Mouse (Mus musculus) embryonic facial prominence, embryonic 13.5 days (tissue): Measurements from ENCODE around the gene Fam178b. TPM values are rescaled to one million over a fixed set of nuclear protein-coding genes. Genes with fewer than 3 reads are reported as not detected.

ENCODE experiments used
- ATAC-seq: fragments of 200-750 bp; cut with Nextera tagmentation; 2 replicates; pipeline ENCODE4 v1.8.0; 2017; ENCODE audit warnings: low read depth; ENCODE audit not compliant: insufficient number of reproducible peaks, insufficient read depth, low FRiP score, low TSS enrichment
- H3K27ac ChIP-seq: fragments of 300-500 bp; sonication (generic); 2 replicates; pipeline ENCODE4 v1.5.1; 2015; ENCODE audit warnings: moderate library complexity, mild to moderate bottlenecking, inconsistent platforms
- H3K27me3 ChIP-seq: fragments of 300-500 bp; sonication (generic); 2 replicates; pipeline ENCODE4 v1.6.1; 2015; ENCODE audit warnings: mild to moderate bottlenecking, inconsistent platforms
- H3K36me3 ChIP-seq: fragments of 300-500 bp; sonication (generic); 2 replicates; pipeline ENCODE4 v1.6.1; 2015; ENCODE audit warnings: mild to moderate bottlenecking, inconsistent platforms
- H3K4me1 ChIP-seq: fragments of 300-500 bp; sonication (generic); 2 replicates; pipeline ENCODE4 v1.6.1; 2015; ENCODE audit warnings: inconsistent platforms
- H3K4me2 ChIP-seq: fragments of 300-500 bp; sonication (generic); 2 replicates; pipeline ENCODE4 v1.6.1; 2015; ENCODE audit warnings: moderate library complexity, mild to moderate bottlenecking, inconsistent platforms
- H3K4me3 ChIP-seq: fragments of 300-500 bp; sonication (generic); 2 replicates; pipeline ENCODE4 v1.5.1; 2015; ENCODE audit warnings: mild to moderate bottlenecking, inconsistent platforms
- H3K9ac ChIP-seq: fragments of 300-500 bp; sonication (generic); 2 replicates; pipeline ENCODE4 v1.6.1; 2015; ENCODE audit warnings: mild to moderate bottlenecking, inconsistent platforms
- H3K9me3 ChIP-seq: fragments of 300-500 bp; sonication (generic); 2 replicates; pipeline ENCODE4 v1.6.1; 2016; ENCODE audit warnings: inconsistent platforms
- WGBS: fragments of 180-500 bp; shearing (Covaris S2); methylation state at CpG from one replicate; pipeline ENCODE4 v1.1.7; 2015; ENCODE audit warnings: mixed read lengths; 5-methylcytosine and 5-hydroxymethylcytosine counted together
- polyA plus RNA-seq: library from polyadenylated mRNA; unstranded; fragments of >200 nt; fragmentation: Nextera tagmentation; extraction: Ambion mirVana; gene quantifications from 2 replicates; pipeline ENCODE4 v1.2.1, GENCODE M21; 2015

Gene Fam178b
- polyA plus RNA-seq, 1 experiment from 2014 or later, result 0.81 TPM

GRCm38 (mm10) chr1:36580384-36581207, 102.4 kb downstream of the Fam178b start:
- no peaks in the 10 kb centered on the region for H3K27me3 ChIP-seq
- 2% methylated on average over 17 of the region's 17 CpGs for WGBS
- peak; percentile 88 for ATAC-seq
- peak overlapping the region; percentile 17 for H3K4me3 ChIP-seq
- peak overlapping the region; percentile 54 for H3K9ac ChIP-seq
- H3K4me2 ChIP-seq, result peak overlapping the region; percentile 56
- no peaks in the 10 kb centered on the region for H3K36me3 ChIP-seq
- H3K9me3 ChIP-seq, result no peaks in the 10 kb centered on the region
- peaks cover 61% of the 10 kb centered on the region for H3K4me1 ChIP-seq
- H3K27ac ChIP-seq, result peak overlapping the region; percentile 92

DNA sequence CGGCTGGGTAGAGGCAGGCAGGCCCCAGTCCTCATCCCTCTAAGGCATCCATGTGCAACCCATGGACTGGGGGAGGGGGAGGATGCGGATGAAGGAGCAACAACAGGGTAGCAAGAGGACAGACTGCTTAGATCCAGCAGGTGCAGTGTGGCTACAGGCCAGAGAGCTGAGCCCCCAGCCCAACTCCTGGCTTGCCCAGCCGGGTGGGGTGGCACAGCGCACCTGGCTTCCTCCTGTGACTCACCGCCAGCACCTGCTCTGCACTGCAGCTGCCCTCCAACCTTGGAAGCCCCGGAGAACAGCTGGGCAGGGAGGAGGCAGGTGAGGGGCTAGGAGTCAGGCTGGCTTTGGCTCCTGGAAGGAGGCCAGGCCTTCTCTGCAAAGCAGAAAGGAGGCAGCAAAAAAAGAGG, 103.0 kb downstream of the Fam178b start:
- Histone ChIP-seq H3K9ac (peak overlapping the region; percentile 54), H3K4me2 (peak overlapping the region; percentile 56), H3K36me3 (no peaks in the 10 kb centered on the region), H3K4me3 (peak overlapping the region; percentile 17), H3K9me3 (no peaks in the 10 kb centered on the region), H3K4me1 (peaks cover 64% of the 10 kb centered on the region), H3K27ac (peak overlapping the region; percentile 92), H3K27me3 (no peaks in the 10 kb centered on the region)
- peak; percentile 50 for ATAC-seq
- WGBS, result 10% methylated on average over 6 of the region's 6 CpGs

- Histone ChIP-seq H3K9ac (no peak overlapping the region), H3K4me1 (peaks cover 71% of the 10 kb centered on the region), H3K9me3 (no peaks in the 10 kb centered on the region), H3K27me3 (no peaks in the 10 kb centered on the region), H3K4me3 (no peak overlapping the region), H3K36me3 (no peaks in the 10 kb centered on the region), H3K4me2 (no peak overlapping the region), H3K27ac (no peak overlapping the region)
- no peak for ATAC-seq
- WGBS, result 53% methylated on average over 6 of the region's 6 CpGs
Measured at GRCm38 (mm10) chr1:36576991-36577675, 105.8 kb downstream of the Fam178b start.

- WGBS, result 49% methylated on average over 6 of the region's 6 CpGs
- H3K4me1 ChIP-seq, result peaks cover 69% of the 10 kb centered on the region
- ATAC-seq, result no peak
- H3K27me3 ChIP-seq, result no peaks in the 10 kb centered on the region
- H3K9ac ChIP-seq, result no peak overlapping the region
- no peak overlapping the region for H3K4me3 ChIP-seq
- no peaks in the 10 kb centered on the region for H3K36me3 ChIP-seq
- H3K27ac ChIP-seq, result no peak overlapping the region
- no peaks in the 10 kb centered on the region for H3K9me3 ChIP-seq
- H3K4me2 ChIP-seq, result no peak overlapping the region
Measured at GRCm38 (mm10) chr1:36575347-36575746, 107.6 kb downstream of the Fam178b start.

DNA sequence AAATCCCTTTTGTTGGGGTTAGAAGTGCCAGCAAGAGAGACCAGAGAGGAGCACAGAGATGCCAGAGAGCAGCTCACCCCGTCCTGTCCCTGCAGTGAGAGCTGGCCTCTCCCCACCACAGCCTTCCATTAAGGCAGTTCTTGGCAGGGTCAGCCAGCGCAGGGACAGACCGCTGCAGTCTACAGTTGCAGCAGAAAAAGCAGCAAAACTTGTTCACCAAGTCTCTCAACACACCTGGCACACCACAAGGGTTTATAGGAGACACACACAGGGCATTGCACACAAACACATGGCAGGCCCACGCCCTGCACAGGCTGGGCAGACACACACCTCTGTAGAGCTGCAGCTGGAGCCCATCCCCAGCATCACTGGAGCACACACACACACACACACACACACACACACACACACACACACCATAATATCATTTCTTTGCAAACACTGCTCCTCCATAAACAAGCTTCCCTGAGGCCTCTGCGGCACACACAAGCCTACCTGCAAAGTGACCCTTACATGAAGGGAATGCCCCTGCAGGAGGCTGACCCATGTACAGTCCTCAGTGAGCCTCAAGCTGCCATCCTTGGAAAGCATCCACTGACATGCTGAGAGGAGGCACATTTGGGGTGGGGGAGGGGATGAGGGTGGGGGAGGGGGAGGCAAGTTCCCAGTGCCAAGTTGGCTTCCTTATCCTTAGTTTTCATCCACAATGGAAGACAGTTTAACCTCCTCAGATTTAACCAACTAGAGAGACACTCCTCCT, 108.6 kb downstream of the Fam178b start:
- Histone ChIP-seq H3K9ac (no peak overlapping the region), H3K27me3 (no peaks in the 10 kb centered on the region), H3K9me3 (no peaks in the 10 kb centered on the region), H3K4me2 (no peak overlapping the region), H3K4me3 (no peak overlapping the region), H3K36me3 (no peaks in the 10 kb centered on the region), H3K4me1 (peaks cover 69% of the 10 kb centered on the region), H3K27ac (peak overlapping the region; percentile 4; the same call in 1 of the 2 replicates)
- ATAC-seq, result no peak
- 77% methylated on average over 5 of the region's 5 CpGs for WGBS

GRCm38 (mm10) chr1:36573524-36573923, 109.5 kb downstream of the Fam178b start:
- H3K27ac ChIP-seq, result peak overlapping the region; percentile 4
- H3K4me2 ChIP-seq, result no peak overlapping the region
- no peaks in the 10 kb centered on the region for H3K27me3 ChIP-seq
- WGBS, result 77% methylated on average over 8 of the region's 8 CpGs
- H3K4me1 ChIP-seq, result peaks cover 72% of the 10 kb centered on the region
- H3K9ac ChIP-seq, result no peak overlapping the region
- H3K36me3 ChIP-seq, result no peaks in the 10 kb centered on the region
- no peak overlapping the region for H3K4me3 ChIP-seq
- no peaks in the 10 kb centered on the region for H3K9me3 ChIP-seq
- no peak for ATAC-seq

DNA sequence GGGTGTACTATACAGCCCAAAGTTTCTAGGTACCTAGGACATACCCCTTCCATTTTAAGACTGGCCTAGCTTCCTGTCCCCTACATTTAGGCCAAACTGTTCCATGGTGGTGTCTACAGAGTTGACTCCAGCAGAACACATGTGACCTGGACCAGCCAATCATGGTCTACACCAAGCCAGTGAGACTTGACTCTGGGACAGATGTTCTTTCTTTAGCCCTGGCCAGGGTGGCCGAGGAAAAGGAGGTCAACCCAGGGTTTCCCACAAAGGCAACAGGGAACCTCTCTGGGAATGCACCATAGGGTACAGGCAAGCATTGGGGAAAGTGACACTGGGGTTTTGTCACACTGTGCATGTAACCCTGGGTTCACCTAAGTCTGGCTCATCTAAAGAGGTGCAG, 110.3 kb downstream of the Fam178b start:
- Histone ChIP-seq H3K27me3 (no peaks in the 10 kb centered on the region), H3K27ac (no peak overlapping the region), H3K36me3 (no peaks in the 10 kb centered on the region), H3K9me3 (no peaks in the 10 kb centered on the region), H3K4me2 (no peak overlapping the region), H3K4me1 (peaks cover 81% of the 10 kb centered on the region), H3K9ac (no peak overlapping the region), H3K4me3 (no peak overlapping the region)
- ATAC-seq, result no peak
- WGBS, result 44% methylated on average over 1 of the region's 1 CpGs

DNA sequence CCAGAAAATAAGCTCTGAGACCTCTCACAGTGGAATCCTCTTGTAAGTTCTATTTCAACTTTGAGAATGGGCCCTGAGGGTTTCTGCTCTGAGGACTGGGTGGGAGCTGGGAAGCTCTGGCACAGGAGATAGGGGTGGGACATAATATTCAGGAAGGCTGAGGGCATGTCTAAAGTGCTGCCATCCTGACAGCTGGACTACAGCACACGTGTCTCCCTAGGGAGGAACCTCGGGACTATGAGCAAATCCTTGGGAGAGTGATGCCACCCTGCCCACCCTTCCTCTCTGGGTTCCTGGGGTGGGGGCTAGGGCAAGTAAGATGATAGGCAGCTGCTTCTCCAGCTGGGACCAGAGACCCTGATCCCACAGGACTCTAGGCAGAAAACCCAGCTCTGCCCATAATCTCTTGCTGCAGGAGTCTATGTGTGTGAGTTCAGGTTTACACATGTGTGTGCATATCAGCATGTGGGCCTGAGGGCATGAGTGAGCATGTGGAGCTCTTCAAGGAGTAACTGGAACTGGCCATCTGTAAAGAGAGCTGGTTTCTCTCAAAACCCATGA, 110.8 kb downstream of the Fam178b start:
- Histone ChIP-seq H3K27me3 (no peaks in the 10 kb centered on the region), H3K36me3 (no peaks in the 10 kb centered on the region), H3K9me3 (no peaks in the 10 kb centered on the region), H3K4me3 (no peak overlapping the region), H3K27ac (peak overlapping the region; percentile 24; the same call in 1 of the 2 replicates), H3K4me1 (peaks cover 83% of the 10 kb centered on the region), H3K4me2 (no peak overlapping the region), H3K9ac (no peak overlapping the region)
- ATAC-seq, result no peak
- WGBS, result 42% methylated on average over 2 of the region's 2 CpGs

DNA sequence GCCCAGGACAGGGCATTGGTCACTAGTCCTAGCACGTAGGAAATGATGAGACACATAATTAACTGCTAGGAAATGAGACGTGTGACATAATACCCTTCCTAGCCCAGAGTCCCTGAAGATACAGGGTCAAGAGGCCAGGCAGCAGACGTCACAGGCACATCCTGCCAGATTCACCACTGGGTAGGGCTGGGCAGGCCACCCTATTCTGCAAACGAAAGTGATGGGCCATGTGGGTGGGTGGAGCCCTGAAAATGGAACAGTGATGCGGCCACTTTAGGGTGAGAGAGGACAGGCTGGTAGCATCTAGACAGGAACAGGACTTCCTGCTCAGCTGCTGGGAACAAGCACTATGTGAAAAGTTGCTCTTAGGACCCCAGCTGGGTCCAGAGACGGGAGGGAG, 111.4 kb downstream of the Fam178b start:
- no peak for ATAC-seq
- Histone ChIP-seq H3K4me2 (no peak overlapping the region), H3K4me1 (peaks cover 83% of the 10 kb centered on the region), H3K4me3 (no peak overlapping the region), H3K27me3 (no peaks in the 10 kb centered on the region), H3K9me3 (no peaks in the 10 kb centered on the region), H3K9ac (no peak overlapping the region), H3K36me3 (no peaks in the 10 kb centered on the region), H3K27ac (peak overlapping the region; percentile 24; the same call in 1 of the 2 replicates)
- WGBS, result 41% methylated on average over 6 of the region's 6 CpGs

DNA sequence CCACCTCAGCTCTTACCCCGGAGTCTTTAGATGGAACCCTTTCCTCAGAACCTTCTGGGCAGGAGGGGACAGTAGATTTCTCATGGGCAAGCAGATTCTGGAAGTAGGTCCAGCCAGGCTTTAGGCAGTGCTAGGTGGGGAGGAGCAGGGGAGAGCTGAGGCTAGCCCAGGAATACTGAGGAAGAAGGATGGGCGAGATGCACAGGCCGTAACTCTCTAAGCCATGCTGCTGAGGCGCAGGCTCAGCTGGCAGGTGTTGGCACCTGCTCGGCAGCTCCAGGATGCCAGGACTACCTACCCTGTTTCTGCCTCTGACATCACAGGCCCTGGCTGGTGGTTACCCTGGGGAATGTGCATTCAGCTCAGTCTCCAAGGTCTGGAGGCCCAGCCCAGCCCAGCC, 112.7 kb downstream of the Fam178b start:
- ATAC-seq, result no peak
- 0 out of 2 replicates have a peak overlapping the region, but pooled peaks have one; percentile 78 for H3K27ac ChIP-seq
- no peak overlapping the region for H3K9ac ChIP-seq
- no peak overlapping the region for H3K4me2 ChIP-seq
- H3K9me3 ChIP-seq, result no peaks in the 10 kb centered on the region
- no peaks in the 10 kb centered on the region for H3K36me3 ChIP-seq
- no peaks in the 10 kb centered on the region for H3K27me3 ChIP-seq
- WGBS, result 92% methylated on average over 5 of the region's 5 CpGs
- peaks cover 77% of the 10 kb centered on the region for H3K4me1 ChIP-seq
- H3K4me3 ChIP-seq, result no peak overlapping the region

GRCm38 (mm10) chr1:36569694-36570276, 113.2 kb downstream of the Fam178b start:
- Histone ChIP-seq H3K4me3 (no peak overlapping the region), H3K27me3 (no peaks in the 10 kb centered on the region), H3K4me1 (peaks cover 73% of the 10 kb centered on the region), H3K27ac (peak overlapping the region; percentile 78; the same call in 1 of the 2 replicates), H3K9me3 (no peaks in the 10 kb centered on the region), H3K36me3 (no peaks in the 10 kb centered on the region), H3K4me2 (no peak overlapping the region), H3K9ac (no peak overlapping the region)
- ATAC-seq, result no peak
- whole genome bisulfite sequencing, result 43% methylated on average over 7 of the region's 7 CpGs
